Mouse (Mus musculus) gastrocnemius, adult 18-20 months (tissue): ENCODE results near the gene Fkbp11. TPM values are rescaled to one million over a fixed set of nuclear protein-coding genes. Genes with fewer than 3 reads are reported as not detected.
"Not testable (repeated sequence)": the region's sequence is repeated elsewhere in the genome, so short reads cannot be mapped to it uniquely, and the experiment has no call there.

Experiments
- DNase-seq: peaks from one replicate; pipeline ENCODE4 v3.0.0; 2021; ENCODE audit warnings: low spot score
- long read RNA-seq, 2 experiments: library from polyadenylated mRNA; stranded (forward); transcript quantifications; one replicate each; pipeline ENCODE4 v2.0.0; 2021
- total RNA-seq, 2 experiments: library from RNA; stranded (reverse); gene quantifications; 2 replicates each; pipeline ENCODE4 v1.2.3; 2021

Fkbp11 gene
- 1 to 10 TPM in 1 of 2 experiments, under 1 TPM in 1; 0.80 to 1.1 TPM for total RNA-seq
- long read RNA-seq, experiment 1 = 0 reads
- long read RNA-seq, experiment 2 = 0 reads

GRCm38 (mm10) chr15:98727443-98728321 is at the start of gene Fkbp11:
TSS of gene Fkbp11 (minus strand) at chr15:98728198.
- DNase-seq = peak; percentile 60

- no peak for DNase-seq
Observed at GRCm38 (mm10) chr15:98777762-98778161, 49.8 kb upstream of the Fkbp11 start, which contains the start of gene Wnt10b. TSS of gene Wnt10b (minus strand) at chr15:98778150.

GRCm38 (mm10) chr15:98777005-98777616 is 49.1 kb upstream of the Fkbp11 start:
- no peak for DNase-seq

GRCm38 (mm10) chr15:98776280-98777004 is 48.4 kb upstream of the Fkbp11 start:
- DNase-seq = no peak

GRCm38 (mm10) chr15:98775533-98775932 is 47.5 kb upstream of the Fkbp11 start:
- DNase-seq = no peak

- no peak for DNase-seq
Observed at GRCm38 (mm10) chr15:98774096-98774495, 46.1 kb upstream of the Fkbp11 start.

GRCm38 (mm10) chr15:98772511-98773211 is 44.7 kb upstream of the Fkbp11 start:
- DNase-seq = no peak

- DNase-seq = no peak
Observed at GRCm38 (mm10) chr15:98771813-98772425, 43.9 kb upstream of the Fkbp11 start.

- DNase-seq = no peak
Observed at GRCm38 (mm10) chr15:98768259-98768658, 40.3 kb upstream of the Fkbp11 start.

GRCm38 (mm10) chr15:98765929-98766328 is 37.9 kb upstream of the Fkbp11 start:
- no peak for DNase-seq

- peak; percentile 95 for DNase-seq
Observed at GRCm38 (mm10) chr15:98762670-98763529, 34.9 kb upstream of the Fkbp11 start, which contains the start of gene Arf3. TSS of gene Arf3 (minus strand) at chr15:98763214.

- peak; percentile 51 for DNase-seq
Observed at GRCm38 (mm10) chr15:98762201-98762621, 34.2 kb upstream of the Fkbp11 start.

GRCm38 (mm10) chr15:98754125-98754524 is 26.1 kb upstream of the Fkbp11 start:
- DNase-seq = no peak

- DNase-seq = no peak
Observed at GRCm38 (mm10) chr15:98753021-98753423, 25.0 kb upstream of the Fkbp11 start.

GRCm38 (mm10) chr15:98749093-98749492 is 21.1 kb upstream of the Fkbp11 start:
- DNase-seq = no peak

GRCm38 (mm10) chr15:98747296-98747695 is 19.3 kb upstream of the Fkbp11 start:
- DNase-seq = no peak

GRCm38 (mm10) chr15:98746344-98746965 is 18.5 kb upstream of the Fkbp11 start:
- DNase-seq = no peak

GRCm38 (mm10) chr15:98743863-98744262 is 15.9 kb upstream of the Fkbp11 start:
- DNase-seq = not testable (repeated sequence)

- no peak for DNase-seq
Observed at GRCm38 (mm10) chr15:98742766-98743428, 14.9 kb upstream of the Fkbp11 start.
